Mouse (Mus musculus) heart, postnatal 25 days (tissue): ENCODE measurements around the gene Pola1. TPM values are rescaled to one million over a fixed set of nuclear protein-coding genes. Genes with fewer than 3 reads are reported as not detected.

Experiments used
- DNase-seq: peaks from one replicate; pipeline ENCODE4 v3.0.0; 2022; ENCODE audit warnings: low spot score
- intact Hi-C: fragments of 180-260 bp; cut with DNase I; formaldehyde crosslinking; loops from one replicate; pipeline ENCODE4 v1.15.1; 2025
- total RNA-seq, 2 experiments: library from RNA; stranded (reverse); gene quantifications; 2 replicates each; pipeline ENCODE4 v1.2.3; 2021

Gene Pola1
- 1 to 10 TPM; 4.8 to 5.2 TPM for total RNA-seq

DNA sequence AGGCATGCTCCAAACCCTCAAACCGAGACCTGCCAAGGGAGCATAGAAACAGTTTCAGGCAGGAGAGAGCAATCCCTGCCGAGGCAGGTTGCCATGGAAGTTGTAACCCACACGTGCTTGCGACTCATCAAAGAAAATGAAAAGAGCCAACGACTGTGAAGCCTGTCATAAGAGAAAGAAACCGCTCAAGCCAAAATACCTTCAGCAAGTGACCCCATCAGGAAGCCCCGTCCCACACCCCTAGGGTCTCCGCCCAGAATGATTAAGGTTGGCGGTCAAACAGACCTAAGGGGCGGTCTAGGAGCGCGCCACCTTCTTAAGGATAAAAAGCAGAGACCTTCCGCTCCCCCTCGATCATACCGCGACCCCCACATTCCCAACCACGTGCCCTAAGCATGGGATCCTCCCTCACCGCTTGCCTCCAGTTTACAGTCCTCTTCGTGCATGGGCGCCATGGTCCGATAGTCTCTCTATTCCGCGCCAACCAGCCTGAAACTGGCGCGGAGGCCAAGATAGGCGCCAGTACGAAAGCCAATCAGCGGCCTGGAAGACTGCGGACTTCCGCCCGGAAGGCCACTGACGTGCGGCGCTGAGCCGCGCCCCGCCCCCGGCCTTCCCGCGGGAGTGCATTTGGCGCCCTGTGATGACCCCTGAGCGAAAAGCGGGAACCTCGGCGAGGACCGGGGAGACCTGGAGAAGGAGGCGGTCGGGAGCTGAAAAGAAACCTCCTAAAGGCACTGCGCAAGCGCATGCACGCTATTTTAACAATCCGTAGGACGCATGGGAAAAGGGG is at the start of gene Pola1:
Gene Pola1 (minus strand): TSS at position 499 of the 793 bp plus-strand sequence.
- intact Hi-C loops: no loop called here
- peak; percentile 83 for DNase-seq

- no peak for DNase-seq
- intact Hi-C loops: no loop called here
These were observed 44.3 kb upstream of the Pola1 start for GRCm38 (mm10) chrX:93676228-93676627.

DNA sequence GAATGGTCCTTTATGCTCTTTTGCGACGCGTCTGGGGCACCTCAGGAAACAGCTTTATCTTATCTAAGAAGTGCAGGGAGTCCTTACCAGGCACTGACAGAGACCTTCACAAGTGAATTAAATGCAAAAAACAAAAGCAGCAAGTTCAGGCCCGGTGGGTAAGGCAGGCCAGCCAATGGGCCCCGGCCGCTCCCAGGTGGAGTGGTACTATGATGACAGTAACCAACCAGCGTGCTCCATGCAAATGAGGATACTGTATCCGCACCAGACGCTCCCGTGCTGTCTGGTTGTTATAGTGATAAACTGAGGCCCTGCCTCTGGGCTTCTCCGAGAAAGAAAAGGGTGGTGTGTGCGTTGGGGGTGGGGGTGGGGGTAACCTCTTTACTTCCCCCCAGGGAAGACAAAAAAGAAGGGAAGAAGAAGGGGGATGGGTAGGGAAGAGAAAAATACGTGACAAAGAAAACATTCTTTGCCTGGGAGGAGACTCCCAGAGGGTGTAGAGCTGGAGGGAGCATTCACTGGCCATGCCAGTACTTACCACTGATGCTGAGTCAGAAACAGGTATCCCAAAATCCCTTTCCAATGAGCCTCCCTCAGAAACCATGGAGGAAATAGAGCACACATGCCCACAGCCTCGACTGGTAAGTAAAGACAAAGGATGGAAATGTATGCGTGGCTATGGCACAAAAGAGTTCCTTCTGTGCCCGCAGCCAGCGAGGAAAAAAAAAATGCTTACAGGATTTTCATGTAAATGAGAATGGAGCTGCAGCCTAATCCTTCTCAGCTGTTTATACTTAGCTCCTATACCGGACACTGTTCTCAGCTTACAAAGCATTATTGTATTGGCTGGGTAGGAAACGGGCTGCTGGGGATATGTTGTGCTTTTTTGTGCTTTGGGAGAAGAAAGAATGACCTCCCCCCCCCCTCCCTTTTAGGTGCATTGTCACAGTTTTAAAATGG is 43.2 kb upstream of the Pola1 start:
- no peak for DNase-seq
- intact Hi-C loops: no loop called here

- DNase-seq: no peak
- intact Hi-C loops: no loop called here
These were observed 42.5 kb upstream of the Pola1 start for GRCm38 (mm10) chrX:93674432-93674831.

- intact Hi-C loops: no loop called here
- DNase-seq: no peak
These were observed 32.8 kb upstream of the Pola1 start for GRCm38 (mm10) chrX:93664787-93665186.

DNA sequence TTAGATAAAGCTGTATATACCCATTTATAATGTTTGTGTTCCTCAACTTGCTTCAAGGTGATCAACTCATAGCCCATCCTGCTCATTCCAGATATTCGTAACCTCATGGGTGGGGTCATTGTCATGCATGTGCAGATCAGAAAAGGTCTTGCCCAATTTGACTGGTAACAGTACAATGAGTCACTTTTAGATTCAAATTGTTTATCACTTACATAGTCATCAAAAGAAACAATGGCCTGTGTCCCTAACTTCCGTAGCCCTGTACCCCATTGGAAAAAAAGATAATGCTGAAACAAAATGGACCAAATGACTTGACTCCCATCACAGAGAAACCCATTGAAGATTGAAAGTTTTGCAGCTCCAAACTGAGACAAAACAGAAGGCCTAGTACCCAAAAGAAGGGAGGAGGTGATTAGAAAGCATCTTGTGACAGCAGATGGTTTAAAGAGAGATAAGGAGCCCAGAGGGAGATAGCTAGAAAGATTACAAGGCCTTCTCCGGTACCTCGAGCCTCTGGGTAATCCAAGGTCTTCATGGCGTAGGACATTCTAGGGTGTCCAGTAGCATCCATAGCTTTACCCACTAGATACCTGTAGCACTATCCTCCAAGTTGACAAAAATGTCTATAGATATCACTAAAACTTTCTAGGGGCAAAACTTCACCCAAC is 32.1 kb upstream of the Pola1 start:
- intact Hi-C loops: no loop called here
- no peak for DNase-seq

DNA sequence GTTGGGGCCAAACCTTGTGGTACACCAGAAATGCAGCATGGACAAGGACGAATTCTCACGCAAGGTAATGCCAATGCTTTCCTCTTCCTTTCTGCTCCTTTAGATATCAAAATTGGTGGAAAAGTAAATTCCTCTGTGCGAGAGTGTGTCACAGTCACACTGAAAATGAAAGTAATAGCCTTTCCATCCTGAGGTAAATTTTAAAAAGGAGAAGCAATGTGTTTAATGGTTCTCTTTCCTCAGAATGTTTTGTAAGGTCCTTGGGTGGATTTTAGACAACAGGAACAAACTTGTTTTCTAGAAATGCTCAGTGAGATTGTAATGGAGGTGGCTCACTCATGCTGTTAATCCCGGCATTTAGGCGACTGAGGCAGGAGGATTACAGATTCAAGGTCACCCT is 23.2 kb upstream of the Pola1 start:
- DNase-seq: no peak
- intact Hi-C loops: no loop called here

GRCm38 (mm10) chrX:93654218-93655002 is 22.5 kb upstream of the Pola1 start, which contains the start of gene Pcyt1b:
Gene Pcyt1b (plus strand): TSS chrX:93654863.
- no peak for DNase-seq
- intact Hi-C loops: no loop called here

DNA sequence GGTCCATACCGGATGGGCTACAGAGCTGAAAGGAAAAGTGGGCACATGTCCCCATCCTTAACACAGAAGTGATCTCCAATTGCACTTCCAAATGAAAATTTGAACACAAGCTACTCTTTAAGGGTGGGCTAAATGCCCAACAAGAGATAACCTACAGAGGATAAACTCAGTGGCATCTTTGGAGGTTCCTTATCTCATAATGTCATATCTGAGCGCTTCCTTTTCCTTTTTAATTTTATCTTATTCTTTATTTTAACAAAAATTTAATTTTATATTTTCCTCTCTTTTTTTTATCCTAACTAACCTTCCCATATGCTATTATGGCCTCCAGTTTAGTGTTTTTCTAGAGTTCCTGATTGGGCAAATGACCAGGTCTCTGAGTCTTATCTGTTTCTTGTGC is 18.8 kb upstream of the Pola1 start:
- intact Hi-C loops: no loop called here
- DNase-seq: no peak

GRCm38 (mm10) chrX:93644022-93644421 is 12.1 kb upstream of the Pola1 start:
- intact Hi-C loops: no loop called here
- DNase-seq: no peak

DNA sequence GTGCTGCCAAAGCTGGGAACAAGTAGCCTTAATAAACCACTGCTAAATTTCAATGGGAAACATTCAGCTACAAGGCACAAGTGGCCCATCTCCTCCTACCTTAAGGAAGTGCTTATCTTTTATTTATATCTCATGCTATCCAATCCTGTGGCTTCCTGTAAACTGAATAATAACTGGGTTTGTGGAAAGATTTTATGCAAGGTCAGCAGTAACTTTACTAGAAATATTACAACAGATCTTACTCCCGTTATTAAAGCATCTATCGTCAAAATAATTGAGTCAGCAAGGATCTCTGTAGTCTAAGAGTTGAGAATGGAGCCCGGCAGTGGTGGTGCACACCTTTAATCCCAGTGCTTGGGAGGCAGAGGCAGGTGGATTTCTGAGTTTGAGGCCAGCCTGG is 11.6 kb upstream of the Pola1 start:
- DNase-seq: no peak
- intact Hi-C loops: no loop called here

DNA sequence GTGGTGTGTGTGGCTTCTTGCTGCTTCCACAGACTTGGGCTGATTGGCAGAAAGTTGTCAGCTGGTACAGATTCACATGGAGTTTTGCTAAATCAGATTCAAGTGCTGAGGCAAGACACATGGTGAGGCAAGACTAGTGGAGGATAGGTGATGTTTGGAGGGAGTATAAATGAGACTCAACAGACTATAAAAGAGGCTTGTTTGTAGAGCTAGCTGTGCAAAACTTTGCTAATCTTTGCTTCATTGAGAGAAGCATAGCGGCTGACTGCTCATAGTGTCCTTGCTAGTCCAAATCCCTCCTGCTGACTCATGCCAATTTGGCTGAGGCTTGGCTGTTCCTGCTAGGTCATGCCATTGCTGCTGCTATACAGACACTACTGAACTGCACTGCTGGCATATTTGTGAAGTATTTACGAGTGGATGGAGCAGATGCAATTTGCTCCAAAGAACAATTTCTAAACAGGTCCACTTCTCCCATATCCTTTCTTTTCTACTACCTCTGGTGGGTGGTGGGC is 3.0 kb upstream of the Pola1 start:
- intact Hi-C loops: no loop called here
- DNase-seq: no peak

- intact Hi-C loops: no loop called here
- no peak for DNase-seq
These were observed 1.7 kb downstream of the Pola1 start for GRCm38 (mm10) chrX:93630256-93630655.

DNA sequence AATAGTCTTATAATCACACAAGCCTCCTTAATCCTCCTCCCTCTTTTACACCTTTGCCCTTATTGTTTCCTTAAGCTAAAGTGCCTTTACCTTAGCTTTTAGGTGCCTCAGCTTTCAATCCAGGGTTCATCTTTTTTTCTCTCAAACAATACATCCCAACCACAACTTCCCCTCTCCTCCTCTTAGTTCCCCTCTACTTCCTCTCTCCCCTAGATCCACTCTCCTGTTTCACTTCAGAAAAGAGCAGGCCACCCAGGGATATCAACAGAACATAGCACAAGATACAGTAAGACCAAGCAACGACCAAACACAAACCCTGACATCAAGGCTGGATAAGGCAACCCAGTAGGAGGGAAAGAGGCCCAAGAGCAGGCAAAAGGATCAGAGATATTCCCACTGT is 29.7 kb downstream of the Pola1 start:
- no peak for DNase-seq
- intact Hi-C loops: no loop called here

DNA sequence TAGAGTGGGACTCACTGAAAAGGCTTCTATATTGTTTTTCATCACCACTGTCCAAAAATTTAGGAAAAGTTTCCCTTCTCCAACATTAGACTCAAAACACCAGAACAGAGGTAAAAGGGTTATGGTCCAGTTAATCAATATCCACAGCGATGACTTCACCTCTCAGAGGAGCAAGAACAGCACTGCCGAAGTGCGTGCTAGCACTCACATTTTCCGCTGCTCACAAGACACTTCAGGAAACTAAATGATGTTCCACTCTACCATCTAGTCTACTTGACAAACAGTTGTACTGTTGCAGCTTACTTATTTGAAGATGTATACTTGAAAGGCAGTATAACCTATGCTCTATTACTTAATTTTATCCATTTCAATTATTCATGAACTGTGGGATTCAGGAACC is 37.7 kb downstream of the Pola1 start:
- intact Hi-C loops: no loop called here

GRCm38 (mm10) chrX:93580931-93581330 is 51.0 kb downstream of the Pola1 start:
- intact Hi-C loops: no loop called here
- DNase-seq: no peak

More for the DNA sequence above, 37.7 kb downstream of the Pola1 start:
- DNase-seq: no peak

DNA sequence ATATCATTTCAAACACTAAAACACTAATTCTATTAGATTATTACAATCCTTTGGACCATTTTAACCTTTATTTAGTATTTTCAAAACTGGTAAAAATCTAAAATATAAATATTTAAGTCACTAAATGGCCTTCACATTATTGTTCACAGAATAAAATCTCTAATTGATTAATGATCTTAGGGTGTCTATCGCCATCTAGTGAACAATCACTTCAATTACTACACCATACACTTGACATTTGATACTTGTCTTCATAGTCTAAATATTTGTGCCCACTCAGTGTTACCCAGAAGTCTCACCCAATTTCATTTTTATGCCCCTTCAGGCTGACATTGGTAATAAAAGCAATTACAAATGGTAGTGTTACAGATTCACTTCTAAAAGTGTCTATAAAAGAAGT is 74.8 kb downstream of the Pola1 start:
- intact Hi-C loops: no loop called here
- DNase-seq: no peak

DNA sequence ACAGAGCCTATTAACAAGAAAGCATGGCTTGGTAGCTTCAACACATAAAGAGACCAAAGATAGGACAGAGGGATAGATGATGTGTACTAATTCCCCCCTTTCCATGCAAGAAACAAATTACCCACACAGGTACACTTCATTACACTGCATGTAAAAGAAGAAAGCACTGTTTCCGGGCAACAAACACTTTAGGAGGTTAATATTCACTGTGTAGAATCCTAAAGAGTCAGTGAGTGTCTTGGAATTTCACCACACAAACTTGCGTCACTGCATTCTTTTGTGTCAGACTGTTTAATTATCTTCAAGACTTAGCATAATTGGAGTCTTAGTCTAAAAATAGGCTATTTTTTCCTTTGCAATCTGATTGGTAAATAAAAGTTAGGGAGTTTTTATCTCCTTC is 92.2 kb downstream of the Pola1 start:
- intact Hi-C loops: no loop called here
- DNase-seq: no peak

DNA sequence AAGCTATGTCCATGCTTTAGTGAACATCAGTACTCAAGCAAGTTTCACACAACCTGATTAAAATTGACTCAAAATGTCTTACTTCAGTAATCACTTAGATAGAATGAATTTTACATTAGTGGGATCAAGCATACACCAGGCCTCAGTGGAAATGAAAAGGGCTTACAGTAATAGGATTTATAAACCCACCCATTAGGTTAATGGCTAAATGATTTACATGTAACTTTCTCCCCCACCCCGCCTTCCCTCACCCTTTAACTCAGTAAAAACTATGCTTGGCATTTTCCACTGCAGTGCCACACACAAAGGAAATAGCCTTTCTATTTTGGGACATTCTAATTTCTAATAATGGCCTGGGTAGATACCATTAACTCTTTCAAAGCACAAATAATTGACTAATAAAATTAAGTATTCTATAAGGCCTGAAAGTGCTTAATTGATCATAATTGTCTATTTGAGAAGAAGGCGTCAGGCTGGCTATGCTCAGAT is 129.0 kb downstream of the Pola1 start:
- no peak for DNase-seq
- intact Hi-C loops: no loop called here
